Mouse (Mus musculus) stomach, embryonic 14.5 days (tissue): ENCODE measurements at regions not wholly inside any gene's neighbourhood (a gene's known extent, or its start where the extent isn't known, plus 50 kb on each side); places are given as distances from the start of the nearest gene placed in this dataset.

Experiments
- ATAC-seq: fragments of 200-750 bp; cut with Nextera tagmentation; 2 replicates; pipeline ENCODE4 v1.8.0; 2017; ENCODE audit warnings: low read depth, moderate TSS enrichment; ENCODE audit not compliant: insufficient number of reproducible peaks, insufficient read depth, low FRiP score
- H3K27ac ChIP-seq: fragments of 300-500 bp; sonication (generic); 2 replicates; pipeline ENCODE4 v1.5.1; 2014; ENCODE audit warnings: mild to moderate bottlenecking, low read length, moderate library complexity, mixed read lengths
- H3K27me3 ChIP-seq: fragments of 300-500 bp; sonication (generic); 2 replicates; pipeline ENCODE4 v1.6.1; 2014; ENCODE audit warnings: low read length, control low read depth, mixed read lengths; ENCODE audit not compliant: control insufficient read depth, insufficient read depth
- H3K36me3 ChIP-seq: fragments of 300-500 bp; sonication (generic); 2 replicates; pipeline ENCODE4 v1.6.1; 2014; ENCODE audit warnings: mild to moderate bottlenecking, control low read depth, low read length, moderate library complexity, mixed read lengths; ENCODE audit not compliant: control insufficient read depth, insufficient read depth
- H3K4me1 ChIP-seq: fragments of 300-500 bp; sonication (generic); 2 replicates; pipeline ENCODE4 v1.6.1; 2014; ENCODE audit warnings: low read length, control low read depth, mixed read lengths; ENCODE audit not compliant: control insufficient read depth, insufficient read depth
- H3K4me2 ChIP-seq: fragments of 300-500 bp; sonication (generic); replicated peaks from 2 replicates; pipeline ENCODE4 v1.6.1; 2014; ENCODE audit warnings: low read depth, low read length, control low read depth
- H3K4me3 ChIP-seq: fragments of 300-500 bp; sonication (generic); 2 replicates; pipeline ENCODE4 v1.5.1; 2014; ENCODE audit warnings: low read depth, low read length, control low read depth
- H3K9ac ChIP-seq: fragments of 300-500 bp; sonication (generic); replicated peaks from 2 replicates; pipeline ENCODE4 v1.6.1; 2014; ENCODE audit warnings: low read depth, mild to moderate bottlenecking, control low read depth, low read length, moderate library complexity, mixed read lengths
- H3K9me3 ChIP-seq: fragments of 300-500 bp; sonication (generic); 2 replicates; pipeline ENCODE4 v1.6.1; 2016; ENCODE audit warnings: low read depth, low read length, control low read depth; ENCODE audit not compliant: control insufficient read depth
- WGBS: fragments of 180-500 bp; shearing (Covaris S2); extraction: QIAGEN DNeasy Blood & Tissue Kit; methylation state at CpG from one replicate; pipeline ENCODE4 v1.1.7; 2014; 5-methylcytosine and 5-hydroxymethylcytosine counted together

DNA sequence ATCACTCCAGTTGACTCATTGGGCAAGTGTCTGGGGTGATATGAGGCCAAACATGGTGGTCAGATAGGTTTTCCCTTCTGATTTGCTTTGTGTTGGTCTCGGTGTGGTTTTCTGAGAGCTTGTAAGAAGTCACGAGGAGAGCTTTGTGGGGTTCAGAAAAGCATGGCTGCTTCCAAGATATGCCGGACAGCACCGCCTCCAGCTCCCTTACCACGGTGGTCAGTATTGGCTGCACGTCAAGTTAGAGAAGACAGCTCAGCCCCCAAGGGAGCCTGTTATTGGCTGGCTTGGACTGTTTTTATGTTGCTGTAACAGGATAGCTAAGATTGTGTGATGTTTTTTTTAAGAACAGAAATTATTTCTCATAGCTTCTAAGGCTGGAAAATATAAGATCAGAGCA is 154.7 kb upstream of the Kcnj16 start:
- 86% methylated on average over 6 of the region's 6 CpGs for WGBS
- no peak overlapping the region for H3K27ac ChIP-seq
- no peak for ATAC-seq
- no peak overlapping the region for H3K4me3 ChIP-seq
- no peaks in the 10 kb centered on the region for H3K27me3 ChIP-seq
- H3K4me1 ChIP-seq, result no peaks in the 10 kb centered on the region
- H3K9ac ChIP-seq, result no peak overlapping the region
- H3K9me3 ChIP-seq, result no peaks in the 10 kb centered on the region
- no peaks in the 10 kb centered on the region for H3K36me3 ChIP-seq
- no peak overlapping the region for H3K4me2 ChIP-seq

DNA sequence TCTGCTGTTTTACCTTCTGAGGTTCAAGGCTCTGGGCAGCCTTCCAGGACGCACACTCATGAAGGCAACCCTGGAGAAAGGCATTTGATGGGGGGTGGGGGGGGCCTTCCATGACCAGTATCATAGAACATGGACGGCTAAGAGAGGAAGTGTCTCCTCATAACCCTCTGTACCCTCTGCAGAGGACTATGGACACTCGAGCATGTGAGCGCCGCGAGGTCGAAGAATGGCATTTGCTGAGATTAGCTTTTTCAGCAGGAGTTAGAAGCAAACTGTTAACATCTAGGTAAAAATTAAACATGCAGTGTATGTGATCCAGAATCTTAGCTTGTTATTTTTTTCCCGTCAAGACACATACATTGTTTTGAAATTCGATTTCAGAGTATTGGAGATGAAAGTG is 153.1 kb upstream of the Kcnj16 start:
- no peak overlapping the region for H3K4me2 ChIP-seq
- WGBS, result 88% methylated on average over 9 of the region's 9 CpGs
- H3K9me3 ChIP-seq, result no peaks in the 10 kb centered on the region
- no peaks in the 10 kb centered on the region for H3K27me3 ChIP-seq
- no peaks in the 10 kb centered on the region for H3K36me3 ChIP-seq
- no peak overlapping the region for H3K4me3 ChIP-seq
- H3K27ac ChIP-seq, result no peak overlapping the region
- no peak overlapping the region for H3K9ac ChIP-seq
- no peaks in the 10 kb centered on the region for H3K4me1 ChIP-seq
- ATAC-seq, result no peak

DNA sequence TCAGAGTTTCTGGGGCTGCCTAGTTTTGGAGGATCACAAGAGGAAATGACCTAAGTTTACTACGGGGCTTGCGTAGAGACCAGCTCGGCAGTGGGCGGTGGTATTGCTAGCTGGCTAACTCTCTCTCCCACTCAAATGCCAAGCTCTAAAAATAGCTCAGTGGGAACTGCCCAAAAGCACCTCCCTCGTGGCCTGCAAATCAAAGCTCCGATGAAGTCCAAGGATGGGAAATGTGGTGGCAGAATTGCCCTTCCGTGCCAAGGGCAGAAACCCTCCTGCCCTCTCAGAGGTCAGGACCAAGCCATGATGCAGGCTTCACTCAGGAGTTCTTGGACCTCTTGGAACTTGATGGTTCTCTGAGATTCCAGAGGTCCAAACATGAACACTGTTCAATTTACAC is 152.6 kb upstream of the Kcnj16 start:
- Histone ChIP-seq H3K27ac (no peak overlapping the region), H3K4me1 (no peaks in the 10 kb centered on the region), H3K36me3 (no peaks in the 10 kb centered on the region), H3K9me3 (no peaks in the 10 kb centered on the region), H3K9ac (no peak overlapping the region), H3K4me3 (no peak overlapping the region), H3K4me2 (no peak overlapping the region), H3K27me3 (no peaks in the 10 kb centered on the region)
- WGBS, result 76% methylated on average over 7 of the region's 7 CpGs
- ATAC-seq, result no peak

DNA sequence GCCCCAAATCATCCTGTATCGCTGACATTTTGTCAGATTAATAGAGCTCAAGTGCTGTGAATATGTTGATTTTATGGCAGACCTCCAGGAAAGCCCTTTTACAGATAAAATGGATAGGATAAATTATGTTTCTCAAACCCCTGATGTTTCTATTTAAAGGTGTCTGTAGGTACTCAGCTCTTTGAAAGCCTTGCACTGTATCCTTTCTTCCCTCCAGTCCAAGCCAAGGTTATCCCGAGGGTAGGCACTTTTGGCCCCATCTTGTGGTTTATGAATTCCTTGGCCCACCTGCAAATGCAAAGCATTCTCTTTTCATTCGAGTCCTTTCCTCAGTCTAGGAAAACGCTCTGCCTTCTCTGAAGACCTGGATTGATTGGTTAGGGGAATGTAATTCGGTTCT is 139.2 kb upstream of the Kcnj16 start:
- 29% methylated on average over 5 of the region's 5 CpGs for WGBS

DNA sequence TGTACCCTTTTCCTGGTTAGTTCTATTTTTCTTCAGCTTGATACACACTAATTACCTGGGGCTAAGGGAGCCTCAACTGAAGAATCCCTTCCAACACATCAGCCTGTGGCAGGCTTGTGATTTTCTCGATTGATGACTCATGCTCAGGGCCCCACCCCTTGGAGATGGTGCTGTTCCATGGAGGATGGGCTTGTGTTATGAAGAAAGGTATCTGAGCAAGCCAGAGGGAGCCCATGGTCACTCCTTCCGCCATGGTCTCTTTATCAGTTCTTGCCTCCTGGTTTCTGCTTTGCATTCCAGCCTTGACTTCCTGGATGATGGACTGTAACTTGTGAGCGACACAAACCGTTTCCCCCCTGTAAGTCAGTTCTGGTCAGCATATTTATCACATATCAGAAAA is 131.1 kb upstream of the Kcnj16 start:
- Histone ChIP-seq H3K27ac (no peak overlapping the region), H3K4me3 (no peak overlapping the region), H3K27me3 (no peaks in the 10 kb centered on the region), H3K4me2 (no peak overlapping the region), H3K9ac (no peak overlapping the region), H3K36me3 (no peaks in the 10 kb centered on the region), H3K4me1 (no peaks in the 10 kb centered on the region), H3K9me3 (no peaks in the 10 kb centered on the region)
- ATAC-seq, result no peak
- WGBS, result 84% methylated on average over 4 of the region's 4 CpGs

More for the DNA sequence above, 139.2 kb upstream of the Kcnj16 start:
- Histone ChIP-seq H3K9ac (no peak overlapping the region), H3K27me3 (no peaks in the 10 kb centered on the region), H3K4me2 (no peak overlapping the region), H3K4me3 (no peak overlapping the region), H3K36me3 (no peaks in the 10 kb centered on the region), H3K9me3 (no peaks in the 10 kb centered on the region), H3K27ac (no peak overlapping the region), H3K4me1 (no peaks in the 10 kb centered on the region)
- ATAC-seq, result peak; percentile 72; the same call in 1 of the 2 replicates

DNA sequence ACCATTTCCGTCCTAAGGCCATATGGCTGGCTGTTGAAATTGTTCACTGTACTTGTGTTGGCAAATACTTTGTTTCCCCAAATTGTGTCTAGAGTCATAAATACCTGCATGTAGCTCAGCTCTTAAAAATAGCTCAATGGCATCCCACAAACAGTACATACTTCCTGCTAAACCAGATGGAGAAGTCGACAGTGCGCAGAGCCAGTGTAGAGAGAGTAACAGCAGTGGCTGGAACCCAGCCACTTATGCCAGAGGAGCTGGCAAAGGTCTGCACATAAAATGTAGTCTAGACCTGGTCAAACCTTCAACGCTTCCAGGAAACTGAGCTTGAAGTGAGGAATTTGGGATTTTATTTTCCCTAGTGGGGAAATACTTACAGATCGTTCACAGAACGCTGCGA is 128.5 kb upstream of the Kcnj16 start:
- H3K27ac ChIP-seq, result no peak overlapping the region
- no peaks in the 10 kb centered on the region for H3K27me3 ChIP-seq
- ATAC-seq, result no peak
- WGBS, result 95% methylated on average over 7 of the region's 7 CpGs
- H3K4me2 ChIP-seq, result no peak overlapping the region
- H3K9me3 ChIP-seq, result no peaks in the 10 kb centered on the region
- no peaks in the 10 kb centered on the region for H3K36me3 ChIP-seq
- no peaks in the 10 kb centered on the region for H3K4me1 ChIP-seq
- no peak overlapping the region for H3K9ac ChIP-seq
- no peak overlapping the region for H3K4me3 ChIP-seq

DNA sequence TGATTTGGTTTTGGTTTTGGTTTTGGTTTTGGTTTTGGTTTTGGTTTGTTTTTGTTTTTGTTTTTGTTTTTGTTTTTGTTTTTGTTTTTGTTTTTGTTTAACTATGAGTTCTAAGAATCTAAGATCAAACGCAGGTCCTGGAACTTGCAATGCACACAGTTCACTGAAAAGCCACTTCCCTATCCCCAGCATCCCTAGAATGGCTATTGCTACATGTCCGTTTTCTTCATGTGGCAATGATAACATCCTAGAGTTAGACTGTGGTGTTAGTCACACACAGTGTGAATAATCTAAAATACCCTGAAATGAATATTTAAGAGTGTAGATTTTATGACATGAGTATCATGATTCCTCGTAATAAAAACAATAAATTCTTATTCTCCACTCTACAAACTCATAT is 99.5 kb upstream of the Kcnj16 start:
- Histone ChIP-seq H3K27ac (no peak overlapping the region), H3K9ac (no peak overlapping the region), H3K36me3 (no peaks in the 10 kb centered on the region), H3K4me1 (no peaks in the 10 kb centered on the region), H3K4me2 (no peak overlapping the region), H3K4me3 (no peak overlapping the region), H3K27me3 (no peaks in the 10 kb centered on the region), H3K9me3 (no peaks in the 10 kb centered on the region)
- 84% methylated on average over 3 of the region's 3 CpGs for WGBS
- no peak for ATAC-seq

DNA sequence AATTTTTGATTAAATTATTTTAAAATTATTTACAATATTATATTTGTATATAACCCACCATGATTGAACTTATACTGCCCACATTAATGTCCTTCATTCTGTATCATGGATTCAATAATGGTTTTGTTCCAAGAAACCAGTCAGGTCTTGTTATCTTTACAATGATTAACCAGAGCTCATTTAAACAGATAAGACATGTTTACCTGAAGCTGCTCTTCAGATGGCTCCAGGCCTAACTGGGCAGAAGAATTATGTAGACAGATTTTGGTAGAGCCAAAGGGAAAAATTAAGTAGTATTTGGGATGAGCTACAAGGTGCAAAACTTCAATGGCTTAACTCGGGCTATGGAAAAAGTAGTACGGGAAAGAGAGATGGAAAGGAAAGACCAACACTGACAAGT is 97.7 kb upstream of the Kcnj16 start:
- no peak for ATAC-seq
- H3K4me1 ChIP-seq, result no peaks in the 10 kb centered on the region
- WGBS, result 79% methylated on average over 2 of the region's 2 CpGs
- H3K4me2 ChIP-seq, result no peak overlapping the region
- H3K4me3 ChIP-seq, result no peak overlapping the region
- H3K27me3 ChIP-seq, result no peaks in the 10 kb centered on the region
- no peak overlapping the region for H3K27ac ChIP-seq
- H3K9me3 ChIP-seq, result no peaks in the 10 kb centered on the region
- H3K36me3 ChIP-seq, result no peaks in the 10 kb centered on the region
- H3K9ac ChIP-seq, result no peak overlapping the region

DNA sequence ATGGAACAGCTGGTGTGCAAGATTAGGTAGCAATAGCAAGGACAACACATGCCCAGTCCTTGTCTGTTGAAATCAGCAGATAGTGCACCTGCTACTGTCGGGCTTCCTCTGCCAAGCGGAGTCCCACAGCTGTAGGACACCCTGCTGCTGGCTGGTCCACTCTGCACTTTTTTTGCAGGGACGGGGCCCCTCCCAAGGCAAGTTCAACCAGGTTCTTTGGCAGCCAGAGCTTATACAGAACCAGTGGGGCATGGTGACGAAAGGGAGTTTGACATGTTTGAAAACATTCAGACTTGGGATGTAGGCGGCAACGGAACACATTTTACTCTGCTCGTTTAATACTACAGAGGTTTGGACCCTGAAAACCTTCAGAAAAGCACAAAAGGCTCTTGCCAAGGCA is 93.2 kb upstream of the Kcnj16 start:
- no peaks in the 10 kb centered on the region for H3K9me3 ChIP-seq
- H3K36me3 ChIP-seq, result no peaks in the 10 kb centered on the region
- H3K4me1 ChIP-seq, result no peaks in the 10 kb centered on the region
- no peak overlapping the region for H3K4me2 ChIP-seq
- no peak for ATAC-seq
- H3K4me3 ChIP-seq, result no peak overlapping the region
- no peak overlapping the region for H3K9ac ChIP-seq
- no peaks in the 10 kb centered on the region for H3K27me3 ChIP-seq
- WGBS, result 37% methylated on average over 7 of the region's 7 CpGs
- H3K27ac ChIP-seq, result no peak overlapping the region
